Mouse (Mus musculus) heart, postnatal 10 days (tissue): ENCODE measurements around the gene Snrnp200. TPM values are rescaled to one million over a fixed set of nuclear protein-coding genes. Genes with fewer than 3 reads are reported as not detected.
"Not testable (repeated sequence)": the region's sequence is repeated elsewhere in the genome, so short reads cannot be mapped to it uniquely, and the experiment has no call there.

Source experiments
- DNase-seq, 2 experiments: peaks; one replicate each; pipeline ENCODE4 v3.0.0; 2021
- intact Hi-C: fragments of 180-260 bp; cut with DNase I; formaldehyde crosslinking; loops from one replicate; pipeline ENCODE4 v1.15.1; 2025
- total RNA-seq, 2 experiments: library from RNA; stranded (reverse); gene quantifications; 2 replicates each; pipeline ENCODE4 v1.2.3; 2021

Snrnp200 gene
- total RNA-seq, result 10 to 100 TPM; 63.3 to 66.8 TPM

- intact Hi-C loops, result loop anchor here (10.0 kb wide), 1 partner anchor 113 kb away; no protein-coding TSS in a partner anchor
- DNase-seq, result peak; percentile 96 to 97
Measured at GRCm38 (mm10) chr2:127207547-127208451, at the start of gene Snrnp200, which contains the start of gene 1810024B03Rik. Gene Snrnp200, plus strand, starts transcription at chr2:127208386. Gene 1810024B03Rik, minus strand, starts transcription at chr2:127208280.

- peak in 1 of 2 experiments; percentile 15 for DNase-seq
- intact Hi-C loops, result loop anchor here (1.0 to 2.0 kb wide), 2 partner anchors 40 to 175 kb away; no protein-coding TSS in a partner anchor
Measured at GRCm38 (mm10) chr2:127165675-127166074, 42.5 kb upstream of the Snrnp200 start.

GRCm38 (mm10) chr2:127166261-127166660, 41.9 kb upstream of the Snrnp200 start:
- DNase-seq, result peak; percentile 40 to 67
- intact Hi-C loops, result loop anchor here (1.0 kb wide), 1 partner anchor 39 kb away; no protein-coding TSS in a partner anchor

DNA sequence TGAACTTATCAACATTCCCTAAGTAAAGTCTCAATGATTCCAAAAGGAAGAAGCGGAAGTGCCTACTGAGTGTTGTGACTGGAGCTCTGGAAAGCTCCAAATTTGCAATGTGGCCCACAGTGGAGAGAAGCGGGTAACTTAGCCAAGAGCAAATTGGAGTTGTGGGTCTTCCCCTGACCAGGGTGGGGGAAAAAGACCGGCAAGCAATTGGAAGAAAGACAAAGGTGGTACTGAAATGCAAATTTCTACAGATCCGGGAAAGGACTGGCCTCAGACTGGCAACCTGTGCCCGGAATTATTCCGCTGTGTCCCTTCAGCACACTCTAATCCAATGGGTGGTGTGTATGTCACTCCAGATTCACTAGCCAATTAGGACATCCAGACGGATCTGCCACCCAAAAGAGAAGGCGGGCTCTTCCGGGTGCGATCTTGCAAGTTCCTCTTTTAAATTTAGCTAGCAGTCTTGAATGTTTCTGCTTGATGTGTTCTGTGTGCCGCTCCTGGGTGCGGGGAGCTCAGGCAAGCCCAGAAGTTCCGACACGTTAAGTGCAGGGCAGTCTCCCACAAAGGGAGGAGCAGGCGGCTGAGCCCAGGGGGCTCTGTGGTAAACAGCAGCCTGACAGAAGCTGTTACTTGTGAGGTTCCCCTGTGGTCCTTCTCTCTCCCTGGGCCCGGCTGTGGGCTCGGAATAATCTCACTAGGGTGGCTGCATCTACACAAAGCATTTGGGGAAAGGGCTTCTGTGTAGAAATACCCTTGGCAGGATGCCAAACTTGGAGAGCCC, 25.4 kb upstream of the Snrnp200 start:
- peak; percentile 89 to 90 for DNase-seq
- intact Hi-C loops, result no loop called here

- no peak for DNase-seq
- intact Hi-C loops, result no loop called here
Measured at GRCm38 (mm10) chr2:127189574-127189973, 18.6 kb upstream of the Snrnp200 start.

DNA sequence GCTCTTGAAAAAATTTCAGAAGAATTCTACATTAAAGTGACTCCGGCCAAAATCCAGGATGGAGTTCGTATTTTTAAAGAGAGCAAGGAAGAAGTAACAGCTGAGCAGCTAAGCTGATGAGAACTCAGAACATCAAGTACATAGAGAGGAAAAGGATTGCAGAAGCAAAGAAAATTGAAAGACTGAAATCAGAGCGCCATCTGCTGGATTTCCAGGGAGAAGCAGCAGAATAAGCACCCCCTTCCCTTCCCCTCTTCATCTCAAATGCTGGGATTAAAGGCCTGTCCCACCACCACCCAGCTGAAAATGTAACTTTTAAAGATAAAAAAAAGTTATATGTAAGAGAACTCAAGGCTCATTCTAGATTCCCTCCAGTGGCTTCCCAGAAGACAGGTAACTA, 3.3 kb upstream of the Snrnp200 start:
- peak; percentile 67 to 76 for DNase-seq
- intact Hi-C loops, result loop anchor here (1.0 to 10.0 kb wide), 2 partner anchors 39 to 110 kb away; no protein-coding TSS in a partner anchor

DNA sequence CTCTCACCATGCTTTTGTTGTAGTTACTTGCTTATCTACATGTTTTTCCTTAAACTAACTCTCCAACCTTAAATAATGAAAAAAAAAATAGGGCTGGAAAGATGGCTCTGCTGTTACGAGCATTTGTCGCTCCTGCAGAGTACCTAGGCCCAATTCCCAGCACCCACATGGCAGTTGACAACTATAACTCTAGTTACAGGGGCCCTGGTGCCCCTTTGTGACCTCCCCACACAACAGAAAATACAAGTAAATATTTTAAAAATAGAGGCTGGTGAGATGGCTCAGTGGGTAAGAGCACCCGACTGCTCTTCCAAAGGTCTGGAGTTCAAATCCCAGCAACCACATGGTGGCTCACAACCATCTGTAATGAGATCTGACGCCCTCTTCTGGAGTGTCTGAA, 2.2 kb upstream of the Snrnp200 start:
- DNase-seq, result not testable (repeated sequence)
- intact Hi-C loops, result loop anchor here (1.0 to 10.0 kb wide), 2 partner anchors 40 to 111 kb away; no protein-coding TSS in a partner anchor

GRCm38 (mm10) chr2:127206916-127207315, 1.3 kb upstream of the Snrnp200 start:
- no peak for DNase-seq
- intact Hi-C loops, result loop anchor here (10.0 kb wide), 1 partner anchor 112 kb away; no protein-coding TSS in a partner anchor

DNA sequence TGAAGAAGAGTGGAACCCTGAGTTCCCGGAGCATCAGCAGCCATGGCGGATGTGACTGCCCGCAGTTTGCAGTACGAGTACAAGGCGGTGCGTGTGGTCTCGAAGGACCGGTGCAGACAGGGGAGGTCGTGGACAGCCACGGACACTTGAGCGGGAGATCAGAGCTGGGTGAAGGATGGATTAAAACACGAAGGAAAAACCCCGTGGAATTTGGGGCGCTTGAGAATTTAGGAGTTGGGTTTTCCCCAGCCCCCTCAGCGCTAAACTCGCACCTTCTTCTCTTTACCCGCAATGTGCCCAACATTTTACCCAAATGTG, 225 bp downstream of the Snrnp200 start:
- intact Hi-C loops, result loop anchor here (10.0 kb wide), 1 partner anchor 114 kb away; no protein-coding TSS in a partner anchor

DNA sequence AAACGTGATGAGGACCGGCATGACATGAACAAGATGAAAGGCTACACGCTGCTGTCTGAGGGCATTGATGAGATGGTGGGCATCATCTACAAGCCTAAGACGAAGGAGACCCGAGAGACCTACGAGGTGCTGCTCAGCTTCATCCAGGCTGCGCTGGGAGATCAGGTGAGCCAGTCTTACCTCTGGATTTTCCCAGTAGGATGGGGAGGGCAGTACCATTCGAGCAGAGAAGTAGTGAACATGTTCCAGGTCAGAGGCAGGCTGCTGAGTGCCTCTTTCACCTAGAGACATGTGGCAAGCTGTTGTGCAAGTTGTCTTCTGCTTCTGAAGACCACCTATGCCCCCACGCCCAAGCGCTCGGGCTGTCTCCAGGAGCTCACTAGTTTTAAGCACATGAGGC, 2.5 kb downstream of the Snrnp200 start:
- DNase-seq, result no peak
- intact Hi-C loops, result no loop called here

More for the DNA sequence above, 225 bp downstream of the Snrnp200 start:
- no peak for DNase-seq

DNA sequence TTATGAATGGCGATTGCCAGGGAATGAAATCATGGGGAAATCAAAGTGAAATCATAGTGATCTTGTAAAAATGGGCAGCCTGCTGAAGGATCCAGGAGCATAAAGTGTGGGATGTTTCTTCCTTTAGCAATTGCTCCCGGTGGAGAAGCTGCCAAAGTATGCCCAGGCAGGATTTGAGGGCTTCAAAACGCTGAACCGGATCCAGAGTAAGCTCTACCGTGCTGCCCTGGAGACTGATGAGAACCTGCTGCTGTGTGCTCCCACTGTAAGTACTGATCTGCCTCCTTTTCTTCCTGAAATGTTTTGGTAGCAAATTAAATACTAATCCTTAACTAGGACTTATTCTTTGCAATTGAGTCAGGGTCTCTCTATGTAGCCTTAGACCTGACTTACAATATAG, 9.6 kb downstream of the Snrnp200 start:
- DNase-seq, result no peak
- intact Hi-C loops, result no loop called here

DNA sequence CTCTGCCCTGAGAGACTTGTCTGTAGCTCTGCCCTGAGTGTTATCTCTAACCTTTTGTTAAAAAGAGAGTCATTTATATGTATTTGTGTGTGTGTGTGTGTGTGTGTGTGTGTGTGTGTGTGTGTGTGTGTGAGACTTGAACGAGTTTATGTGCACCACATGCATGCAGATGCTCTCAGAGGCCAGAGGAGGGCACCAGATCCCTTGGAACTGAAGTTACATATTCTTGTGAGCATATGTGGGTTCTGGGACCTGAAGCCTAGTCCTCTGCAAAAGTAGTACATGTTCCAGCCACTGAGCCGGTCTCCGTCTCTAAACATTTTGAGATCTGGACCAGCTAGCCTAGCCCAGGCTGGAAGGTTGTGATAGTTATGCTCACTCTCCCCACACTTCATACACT, 17.1 kb downstream of the Snrnp200 start:
- no peak for DNase-seq
- intact Hi-C loops, result no loop called here

DNA sequence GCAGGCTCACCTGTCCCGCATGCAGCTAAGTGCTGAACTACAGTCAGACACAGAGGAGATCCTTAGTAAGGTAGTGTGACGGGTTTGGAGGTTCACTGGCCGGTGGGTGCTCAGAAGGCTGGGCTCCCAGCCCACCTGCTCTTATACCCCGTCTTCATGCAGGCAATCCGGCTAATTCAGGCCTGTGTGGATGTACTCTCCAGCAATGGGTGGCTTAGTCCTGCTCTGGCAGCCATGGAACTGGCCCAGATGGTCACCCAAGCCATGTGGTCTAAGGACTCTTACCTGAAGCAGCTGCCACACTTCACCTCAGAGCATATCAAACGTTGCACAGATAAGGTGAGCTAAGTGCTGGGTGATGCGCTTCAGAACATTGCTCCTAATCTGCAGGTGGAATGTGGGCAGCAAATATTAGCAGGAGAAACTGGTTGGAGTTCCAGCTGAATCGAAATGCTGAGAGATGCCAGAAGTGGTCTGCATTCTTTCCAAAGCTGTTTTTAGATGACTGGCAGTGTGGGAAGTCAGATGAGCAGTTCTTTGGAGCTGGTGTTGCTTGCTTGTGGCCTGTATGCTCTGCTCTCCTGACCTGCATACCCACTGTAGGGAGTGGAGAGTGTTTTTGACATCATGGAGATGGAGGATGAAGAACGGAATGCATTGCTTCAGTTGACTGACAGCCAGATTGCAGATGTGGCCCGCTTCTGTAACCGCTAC, 29.9 kb downstream of the Snrnp200 start:
- intact Hi-C loops, result no loop called here

DNA sequence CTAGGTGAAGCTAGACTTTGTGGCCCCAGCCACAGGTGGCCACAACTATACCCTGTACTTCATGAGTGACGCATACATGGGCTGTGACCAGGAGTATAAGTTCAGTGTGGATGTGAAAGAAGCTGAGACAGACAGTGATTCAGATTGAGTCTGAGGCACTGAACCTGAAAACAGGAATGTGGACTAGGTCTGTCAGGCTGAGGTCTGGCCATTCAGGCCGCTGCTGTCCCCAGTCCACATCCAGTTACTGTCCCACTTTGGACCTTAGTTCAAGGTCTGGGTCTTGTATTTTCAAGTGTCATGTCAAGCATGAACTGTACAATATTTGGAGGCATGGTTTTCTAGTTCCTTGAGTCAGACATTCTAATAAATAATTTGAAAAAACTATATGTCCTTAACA, 31.9 kb downstream of the Snrnp200 start:
- intact Hi-C loops, result no loop called here
- DNase-seq, result no peak

More for the DNA sequence above, 29.9 kb downstream of the Snrnp200 start:
- DNase-seq, result peak; percentile 17 to 22

DNA sequence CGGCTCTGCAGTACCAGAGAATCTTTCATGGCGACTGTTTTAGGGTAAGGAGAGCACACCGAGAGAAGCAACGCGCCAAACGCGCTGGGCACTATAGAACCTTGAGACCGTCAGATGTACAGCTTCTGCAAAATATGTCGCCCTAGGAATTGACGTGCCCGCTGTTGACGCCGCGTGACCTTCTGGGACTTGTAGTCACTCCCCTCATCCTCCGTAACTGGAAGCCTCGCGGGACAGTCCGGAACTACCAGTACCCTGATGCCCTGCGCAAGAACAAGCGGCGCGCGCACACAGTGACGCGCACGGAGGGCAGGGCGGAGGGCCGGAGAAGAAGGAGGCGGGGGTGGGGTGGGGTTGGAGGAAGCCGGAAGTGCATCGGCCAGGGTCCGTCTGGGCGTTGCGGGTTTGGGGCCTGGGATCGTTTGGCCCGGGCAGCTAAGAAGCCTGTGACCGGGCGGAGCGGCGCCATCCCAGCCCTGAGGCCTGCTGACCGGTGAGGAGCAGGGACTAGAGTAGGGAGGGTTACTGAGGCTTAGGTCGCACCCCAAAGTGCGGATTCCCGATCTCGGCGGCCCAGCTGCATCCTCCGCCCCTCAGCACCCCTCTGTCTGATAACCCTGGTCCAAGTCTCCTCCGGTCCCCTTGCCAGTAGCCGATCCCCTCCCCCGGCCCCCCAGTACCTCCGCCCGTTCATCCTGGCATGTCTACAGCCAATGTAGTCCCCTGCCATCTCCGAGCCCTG, 39.6 kb downstream of the Snrnp200 start, which contains the start of the genes Ciao1 and Tmem127:
Gene Ciao1 (minus strand): TSS at position 225 of the 742 bp plus-strand sequence.
Gene Tmem127 (plus strand): TSS at position 317 of the 742 bp plus-strand sequence.
- DNase-seq, result peak; percentile 98 to 99
- intact Hi-C loops, result loop anchor here (1.0 kb wide), 2 partner anchors 22 to 94 kb away; no protein-coding TSS in a partner anchor

DNA sequence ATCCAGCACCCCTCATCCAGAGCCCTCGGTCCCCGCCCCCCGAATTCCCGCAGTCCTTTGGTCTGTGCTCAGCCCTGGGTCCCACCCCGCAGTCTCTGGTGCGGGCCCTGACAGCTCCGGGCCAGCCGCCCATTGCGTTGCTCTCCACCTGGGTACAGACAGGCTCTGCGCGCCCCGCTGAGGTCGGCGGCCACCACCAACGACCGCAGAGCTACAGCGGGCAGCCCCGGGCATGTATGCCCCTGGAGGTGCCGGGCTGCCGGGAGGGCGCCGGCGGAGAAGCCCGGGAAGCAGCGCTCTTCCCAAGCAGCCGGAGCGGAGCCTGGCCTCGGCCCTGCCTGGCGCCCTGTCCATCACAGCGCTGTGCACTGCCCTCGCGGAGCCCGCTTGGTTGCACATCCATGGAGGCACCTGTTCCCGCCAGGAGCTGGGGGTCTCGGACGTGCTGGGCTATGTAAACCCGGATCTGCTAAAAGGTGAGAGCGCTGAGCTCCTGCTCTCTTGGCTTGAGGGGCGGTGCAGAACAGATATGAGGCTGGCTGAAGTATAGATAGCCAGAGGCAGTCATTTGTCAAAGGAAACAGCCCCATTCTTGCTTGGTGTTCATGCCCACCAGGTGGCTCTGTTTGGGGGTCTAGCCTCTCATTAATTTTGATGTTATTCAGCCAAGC, 40.3 kb downstream of the Snrnp200 start:
- intact Hi-C loops, result loop anchor here (1.0 kb wide), 2 partner anchors 21 to 93 kb away; no protein-coding TSS in a partner anchor
- peak; percentile 49 to 58 for DNase-seq

DNA sequence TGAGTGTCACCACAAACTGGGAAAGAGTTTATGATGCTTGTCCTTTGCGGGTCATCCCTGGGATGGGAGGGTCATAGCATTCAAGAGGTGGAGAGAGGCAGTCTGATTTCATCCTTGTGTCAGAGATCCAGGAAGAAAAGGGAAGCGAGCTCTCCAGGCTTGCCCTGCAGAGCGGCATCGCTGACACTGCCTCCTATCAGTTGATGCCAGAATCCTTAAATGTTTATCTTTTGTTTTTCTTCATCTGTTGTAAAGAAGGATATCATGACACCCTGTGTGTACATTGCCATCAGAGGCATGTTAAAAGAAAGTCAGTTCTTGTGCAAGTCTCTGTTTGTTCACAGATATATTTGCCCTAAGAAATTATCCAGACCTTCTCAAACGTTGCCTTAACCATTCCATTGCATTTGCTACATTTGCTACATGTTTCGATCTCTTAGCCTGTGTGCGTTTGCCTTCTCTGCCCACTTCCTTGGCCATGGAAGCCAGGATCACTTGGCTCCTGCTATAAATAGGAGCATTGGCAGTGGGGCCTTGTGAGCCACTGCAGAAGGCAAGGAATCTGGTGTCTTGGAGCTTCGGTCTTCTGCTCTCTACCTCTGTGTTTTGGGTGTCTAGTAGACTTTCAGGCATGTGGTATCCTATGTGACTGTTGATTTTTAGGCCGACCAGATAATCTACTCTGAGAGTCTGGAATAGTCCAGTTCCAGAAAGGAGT, 42.3 kb downstream of the Snrnp200 start:
- intact Hi-C loops, result no loop called here
- peak in 1 of 2 experiments; percentile 32 for DNase-seq

DNA sequence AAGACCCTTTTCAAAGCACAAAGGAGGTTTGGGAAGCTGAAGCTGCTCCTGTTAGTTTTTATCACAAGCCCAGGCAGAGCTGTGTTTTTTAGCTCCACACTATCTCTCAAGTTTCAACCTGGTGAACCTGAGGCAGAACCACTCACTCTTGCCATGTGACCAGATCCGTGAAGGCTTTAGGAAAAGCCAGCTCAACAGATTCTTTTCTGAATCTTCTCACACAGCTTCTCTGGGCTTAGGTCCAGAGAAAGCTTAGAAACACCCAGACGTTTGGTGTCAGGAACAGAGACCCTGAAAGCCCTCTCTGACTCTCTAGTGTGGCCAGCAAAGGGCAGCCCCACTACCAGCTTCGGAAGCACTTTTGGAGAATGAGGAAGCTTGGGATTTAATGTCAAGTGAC, 43.3 kb downstream of the Snrnp200 start:
- intact Hi-C loops, result no loop called here

More for the DNA sequence above, 43.3 kb downstream of the Snrnp200 start:
- no peak for DNase-seq
